Mouse (Mus musculus) ovary, postnatal 14 days (tissue): ENCODE data around the gene Cinp.

Source experiments
- DNase-seq: peaks from one replicate; pipeline ENCODE4 v3.0.0; 2022; ENCODE audit warnings: low spot score

Cinp gene

GRCm38 (mm10) chr12:110835182-110835581 lies 53.8 kb downstream of the Cinp start:
- DNase-seq: no peak

GRCm38 (mm10) chr12:110830293-110831024 lies 58.5 kb downstream of the Cinp start:
- no peak for DNase-seq

- no peak for DNase-seq
These were observed 60.0 kb downstream of the Cinp start for GRCm38 (mm10) chr12:110828908-110829307.
